Mouse (Mus musculus): ENCODE data around the gene Zfp784.

GRCm38 (mm10) chr7:5016920-5017319 is 21.3 kb downstream of the Zfp784 start:
- TF ChIP-seq CTCF (conservative IDR thresholded peaks at IDR 0.05; ENCODE audit: insufficient read depth, insufficient read length, low read depth, low read length) (no peak), POLR2A (IDR thresholded peaks at IDR 0.05; ENCODE audit: low read depth, low read length) (no peak)
